Mouse (Mus musculus) MEL (cell line): ENCODE results near the gene Dcn. TPM values are rescaled to one million over a fixed set of nuclear protein-coding genes. Genes with fewer than 3 reads are reported as not detected.

Experiments
- DNase-seq: peaks from one replicate; pipeline ENCODE4 v3.0.0; 2011; ENCODE audit warnings: low read depth, low spot score
- H3K27ac ChIP-seq: 2 replicates; pipeline ENCODE4 v1.5.1; 2012; ENCODE audit warnings: low read depth, mild to moderate bottlenecking, control low read depth, low read length, moderate library complexity; ENCODE audit not compliant: control insufficient read depth
- H3K27me3 ChIP-seq, 2 experiments: fragments of 150-350 bp in 1 of 2; sonication (generic) in 1 of 2; 2 replicates each; pipeline ENCODE4 v1.6.1; 2012; ENCODE audit warnings: low read length in 2 of 2, mild to moderate bottlenecking in 2 of 2, improper control_type of control experiment in 1 of 2, moderate library complexity in 1 of 2; ENCODE audit not compliant: insufficient read depth in 2 of 2, control insufficient read depth in 1 of 2
- H3K36me3 ChIP-seq, 2 experiments: 2 replicates each; pipeline ENCODE4 v1.6.1; 2012 to 2014; ENCODE audit warnings: low read length in 2 of 2, improper control_type of control experiment in 1 of 2, inconsistent platforms in 1 of 2, mild to moderate bottlenecking in 1 of 2; ENCODE audit not compliant: insufficient read depth in 2 of 2, control insufficient read depth in 1 of 2
- H3K4me1 ChIP-seq, 2 experiments: fragments of 150-350 bp in 1 of 2; sonication (generic) in 1 of 2; 2 replicates each; pipeline ENCODE4 v1.6.1; 2012; ENCODE audit warnings: low read length in 2 of 2, improper control_type of control experiment in 1 of 2, mild to moderate bottlenecking in 1 of 2; ENCODE audit not compliant: insufficient read depth in 2 of 2, control insufficient read depth in 1 of 2
- H3K4me3 ChIP-seq, 2 experiments: fragments of 150-350 bp in 1 of 2; sonication (generic) in 1 of 2; 2 replicates each; pipeline ENCODE4 v1.5.1; 2012; ENCODE audit warnings: low read depth in 2 of 2, low read length in 2 of 2, mild to moderate bottlenecking in 2 of 2, moderate library complexity in 2 of 2, control low read depth in 1 of 2, improper control_type of control experiment in 1 of 2; ENCODE audit not compliant: control insufficient read depth in 1 of 2, insufficient read depth in 1 of 2
- H3K79me2 ChIP-seq: 2 replicates; pipeline ENCODE4 v1.6.1; 2012; ENCODE audit warnings: mild to moderate bottlenecking, low read length, moderate library complexity; ENCODE audit not compliant: control insufficient read depth, poor library complexity, insufficient read depth
- H3K9ac ChIP-seq: 2 replicates; pipeline ENCODE4 v1.6.1; 2012; ENCODE audit warnings: low read depth, mild to moderate bottlenecking, control low read depth, low read length, moderate library complexity; ENCODE audit not compliant: control insufficient read depth, poor library complexity, severe bottlenecking
- H3K9me3 ChIP-seq: fragments of 150-350 bp; sonication (generic); replicated peaks from 2 replicates; pipeline ENCODE4 v1.6.1; 2012; ENCODE audit warnings: mild to moderate bottlenecking, low read length, improper control_type of control experiment, moderate library complexity; ENCODE audit not compliant: insufficient read depth
- BHLHE40 ChIP-seq: IDR thresholded peaks from 2 replicates; pipeline ENCODE4 v1.6.1; 2012; ENCODE audit warnings: low read depth, mild to moderate bottlenecking, inconsistent platforms, low read length, improper control_type of control experiment, borderline replicate concordance
- CHD2 ChIP-seq: IDR thresholded peaks from 2 replicates; pipeline ENCODE4 v1.6.1; 2011; ENCODE audit warnings: low read length, improper control_type of control experiment
- CTCF ChIP-seq, 3 experiments: IDR thresholded peaks in 2 of 3; conservative IDR thresholded peaks in 1 of 3; 2 replicates each; pipeline ENCODE4 v1.5.1; 2011 to 2012; ENCODE audit warnings: low read length in 3 of 3, low read depth in 2 of 3, mild to moderate bottlenecking in 2 of 3, improper control_type of control experiment in 1 of 3, inconsistent platforms in 1 of 3, mixed read lengths in 1 of 3, moderate library complexity in 1 of 3; ENCODE audit not compliant: control insufficient read depth in 1 of 3, insufficient read depth in 1 of 3, poor library complexity in 1 of 3, severe bottlenecking in 1 of 3
- EP300 ChIP-seq, 2 experiments: IDR thresholded peaks; 2 replicates each; pipeline ENCODE4 v1.6.1; 2011; ENCODE audit warnings: improper control_type of control experiment in 2 of 2, low read length in 2 of 2, low read depth in 1 of 2, mild to moderate bottlenecking in 1 of 2
- ETS1 ChIP-seq: IDR thresholded peaks from 2 replicates; pipeline ENCODE4 v1.6.1; 2012; ENCODE audit warnings: low read depth, mild to moderate bottlenecking, inconsistent platforms, low read length, improper control_type of control experiment, moderate library complexity
- GABPA ChIP-seq: IDR thresholded peaks from 2 replicates; pipeline ENCODE4 v1.6.1; 2012; ENCODE audit warnings: low read depth, mild to moderate bottlenecking, inconsistent platforms, low read length, improper control_type of control experiment, moderate library complexity
- GATA1 ChIP-seq: IDR thresholded peaks from 2 replicates; pipeline ENCODE4 v1.6.1; 2011; ENCODE audit warnings: low read depth, low read length, improper control_type of control experiment
- JUND ChIP-seq: IDR thresholded peaks from 2 replicates; pipeline ENCODE4 v1.6.1; 2011; ENCODE audit warnings: low read depth, mild to moderate bottlenecking, improper control_type of control experiment, low read length
- MEF2A ChIP-seq: IDR thresholded peaks from 2 replicates; pipeline ENCODE4 v1.6.1; 2014; ENCODE audit warnings: low read depth, mild to moderate bottlenecking, inconsistent platforms, low read length, improper control_type of control experiment; ENCODE audit not compliant: poor library complexity, insufficient replicate concordance, severe bottlenecking; ENCODE audit errors: extremely low read depth
- MYB ChIP-seq: IDR thresholded peaks from 2 replicates; pipeline ENCODE4 v1.6.1; 2011; ENCODE audit warnings: mild to moderate bottlenecking, low read depth, low read length, improper control_type of control experiment
- NRF1 ChIP-seq: IDR thresholded peaks from 2 replicates; pipeline ENCODE4 v1.6.1; 2014; ENCODE audit warnings: low read depth, mild to moderate bottlenecking, inconsistent platforms, low read length, improper control_type of control experiment, moderate library complexity; ENCODE audit not compliant: poor library complexity, insufficient read depth, severe bottlenecking
- POLR2A ChIP-seq, 2 experiments: IDR thresholded peaks; 2 replicates each; pipeline ENCODE4 v1.6.1; 2011 to 2012; ENCODE audit warnings: low read length in 2 of 2, mild to moderate bottlenecking in 2 of 2, control low read depth in 1 of 2, improper control_type of control experiment in 1 of 2, low read depth in 1 of 2, moderate library complexity in 1 of 2; ENCODE audit not compliant: control insufficient read depth in 1 of 2, insufficient read depth in 1 of 2, poor library complexity in 1 of 2
- POLR2AphosphoS2 ChIP-seq: IDR thresholded peaks from 2 replicates; pipeline ENCODE4 v1.6.1; 2011; ENCODE audit warnings: low read length, improper control_type of control experiment
- POLR2AphosphoS5 ChIP-seq: IDR thresholded peaks from 2 replicates; pipeline ENCODE4 v1.6.1; 2012; ENCODE audit warnings: low read depth, borderline replicate concordance, mild to moderate bottlenecking, inconsistent platforms, low read length, moderate library complexity, mixed read lengths
- SMC3 ChIP-seq: IDR thresholded peaks from 2 replicates; pipeline ENCODE4 v1.6.1; 2011; ENCODE audit warnings: low read depth, low read length, improper control_type of control experiment
- TAL1 ChIP-seq: IDR thresholded peaks from 2 replicates; pipeline ENCODE4 v1.6.1; 2012; ENCODE audit warnings: mild to moderate bottlenecking, inconsistent platforms, low read length, moderate library complexity, mixed read lengths
- TBP ChIP-seq: IDR thresholded peaks from 2 replicates; pipeline ENCODE4 v1.8.0; 2011; ENCODE audit warnings: low read depth, low read length, improper control_type of control experiment
- polyA plus RNA-seq, 2 experiments: library from polyadenylated mRNA; stranded (reverse) in 1 of 2; unstranded in 1 of 2; fragments of >175 nt in 1 of 2; fragments of >200 nt in 1 of 2; gene quantifications; 2 replicates each; pipeline versions ENCODE4 v1.2.1 to v1.2.4; 2012; ENCODE audit warnings: low replicate concordance in 2 of 2, low read depth in 1 of 2; ENCODE audit not compliant: insufficient read length in 2 of 2, insufficient read depth in 1 of 2, missing spikeins in 1 of 2
- total RNA-seq: library from RNA; depleted of rRNA; stranded (reverse); fragments of 300-350 nt; gene quantifications from 2 replicates; pipeline ENCODE4 v1.2.3, GENCODE M21; 2012

The Dcn gene
- total and polyA plus RNA-seq, 3 experiments = not detected

- no peaks in the 10 kb centered on the region for H3K9me3 ChIP-seq
- H3K79me2 ChIP-seq = no peaks in the 10 kb centered on the region
- DNase-seq = no peak
- no peaks in the 10 kb centered on the region for H3K27me3 ChIP-seq
- no peak overlapping the region for H3K9ac ChIP-seq
- no peak overlapping the region for H3K27ac ChIP-seq
- H3K4me1 ChIP-seq = no peaks in the 10 kb centered on the region
- TF ChIP-seq SMC3 (no peak), MYB (no peak), POLR2AphosphoS5 (no peak), POLR2AphosphoS2 (no peak), TAL1 (no peak), GABPA (no peak)
- no peaks in the 10 kb centered on the region for H3K36me3 ChIP-seq
- H3K4me3 ChIP-seq = no peak overlapping the region
Measured at GRCm38 (mm10) chr10:97478259-97478658, 1.1 kb upstream of the Dcn start.

- H3K9me3 ChIP-seq = no peaks in the 10 kb centered on the region
- DNase-seq = no peak
- H3K4me3 ChIP-seq = no peak overlapping the region
- no peaks in the 10 kb centered on the region for H3K4me1 ChIP-seq
- H3K79me2 ChIP-seq = no peaks in the 10 kb centered on the region
- no peak overlapping the region for H3K27ac ChIP-seq
- TF ChIP-seq GATA1 = no peak
- no peak for TF ChIP-seq TBP
- TF ChIP-seq CTCF (IDR thresholded peaks at IDR 0.05 in 2 of 3, conservative IDR thresholded peaks at IDR 0.05 in 1 of 3; ENCODE audit: control insufficient read depth in 1 of 3, insufficient read depth in 1 of 3, low read depth in 2 of 3, low read length in 3 of 3, poor library complexity in 1 of 3, severe bottlenecking in 1 of 3) = no peak
- no peak for TF ChIP-seq POLR2A (IDR thresholded peaks at IDR 0.05; ENCODE audit: control insufficient read depth in 1 of 2, insufficient read depth in 1 of 2, low read depth in 1 of 2, low read length in 2 of 2, poor library complexity in 1 of 2)
- TF ChIP-seq BHLHE40 = no peak
- TF ChIP-seq TAL1 = no peak
- TF ChIP-seq JUND = no peak
- no peak for TF ChIP-seq CHD2
- TF ChIP-seq EP300 (IDR thresholded peaks at IDR 0.05; ENCODE audit: low read depth in 1 of 2, low read length in 2 of 2) = no peak
- no peak for TF ChIP-seq MEF2A
- H3K36me3 ChIP-seq = no peaks in the 10 kb centered on the region
- H3K27me3 ChIP-seq = no peaks in the 10 kb centered on the region
- H3K9ac ChIP-seq = no peak overlapping the region
Measured at GRCm38 (mm10) chr10:97482150-97482549, 2.7 kb downstream of the Dcn start.

- Histone ChIP-seq H3K4me1 (no peaks in the 10 kb centered on the region), H3K9me3 (no peaks in the 10 kb centered on the region), H3K27me3 (no peaks in the 10 kb centered on the region), H3K36me3 (no peaks in the 10 kb centered on the region), H3K27ac (no peak overlapping the region), H3K4me3 (no peak overlapping the region), H3K79me2 (no peaks in the 10 kb centered on the region), H3K9ac (no peak overlapping the region)
- no peak for DNase-seq
- TF ChIP-seq TBP = no peak
- TF ChIP-seq BHLHE40 = no peak
- no peak for TF ChIP-seq ETS1
- no peak for TF ChIP-seq NRF1
Measured at GRCm38 (mm10) chr10:97484049-97484448, 4.6 kb downstream of the Dcn start.
